29 mouse cellular contexts compared by ENCODE assay signal in genomic region chr4:58185401-58185800, GRCm38 (mm10). TPM values are rescaled to one million over a fixed set of nuclear protein-coding genes. Genes with fewer than 3 reads are reported as not detected.
DNase-seq lines count a peak whose midpoint lies in the region; ATAC-seq and TF ChIP-seq lines count a peak whose summit lies in the region.
"Had no signal": no experiment of that assay in that cellular context is flagged by ENCODE, and none has a peak within 500 bp of the region (broad histone marks: within the 10 kb centered on the region; RNA-seq: fewer than 3 reads in every experiment).

No protein-coding gene starts in this region.

- no peak overlapping the region for H3K4me3 ChIP-seq in kidney, embryonic 16.5 days (ENCODE audit: low read length)
- no peak overlapping the region for H3K4me3 ChIP-seq in stomach, embryonic 16.5 days (replicated peaks; ENCODE audit: low read length)
- no peak overlapping the region for H3K4me3 ChIP-seq in stomach, postnatal 0 days (ENCODE audit: low read depth, low read length)
- H3K4me3 ChIP-seq in embryonic fibroblast, embryonic 13.5 days (ENCODE audit: insufficient read depth, low read length): no peak overlapping the region
- no peak overlapping the region for H3K4me3 ChIP-seq in heart, embryonic 12.5 days
- H3K4me3 ChIP-seq: embryonic facial prominence, embryonic 13.5 days; forebrain, embryonic 12.5 days; heart, embryonic 10.5 days; hindbrain, embryonic 12.5 days; layer of hippocampus, adult 2 months; limb, embryonic 13.5 days; liver, embryonic 12.5 days; megakaryocyte, embryonic 14.5 days; midbrain, embryonic 12.5 days; myocyte; neural tube, embryonic 12.5 days had no signal

- H3K4me1 ChIP-seq in kidney, embryonic 16.5 days (ENCODE audit: insufficient read depth, low read length): no peaks in the 10 kb centered on the region
- peaks cover 10% of the 10 kb centered on the region for H3K4me1 ChIP-seq in stomach, embryonic 16.5 days (ENCODE audit: control insufficient read depth, insufficient read depth, low read length)
- 0 out of 2 replicates have a peak, but pooled peaks cover 2% of the 10 kb centered on the region for H3K4me1 ChIP-seq in stomach, postnatal 0 days (replicated peaks; ENCODE audit: control insufficient read depth, insufficient read depth)
- peaks cover 13% of the 10 kb centered on the region for H3K4me1 ChIP-seq in embryonic fibroblast, embryonic 13.5 days (ENCODE audit: control insufficient read depth, insufficient read depth, low read length)
- 0 out of 2 replicates have a peak, but pooled peaks cover 4% of the 10 kb centered on the region for H3K4me1 ChIP-seq in heart, embryonic 12.5 days (replicated peaks)
- H3K4me1 ChIP-seq: forebrain, embryonic 12.5 days; hindbrain, embryonic 12.5 days; limb, embryonic 13.5 days; liver, embryonic 12.5 days; megakaryocyte, embryonic 14.5 days; midbrain, embryonic 12.5 days; neural tube, embryonic 12.5 days had no signal

- no peaks in the 10 kb centered on the region for H3K36me3 ChIP-seq in kidney, embryonic 16.5 days (ENCODE audit: insufficient read depth, low read length)
- H3K36me3 ChIP-seq in stomach, embryonic 16.5 days (ENCODE audit: control insufficient read depth, insufficient read depth, low read length): no peaks in the 10 kb centered on the region
- no peaks in the 10 kb centered on the region for H3K36me3 ChIP-seq in stomach, postnatal 0 days (ENCODE audit: control insufficient read depth, insufficient read depth, low read length)
- H3K36me3 ChIP-seq in heart, embryonic 12.5 days: no peaks in the 10 kb centered on the region
- H3K36me3 ChIP-seq: embryonic facial prominence, embryonic 13.5 days; forebrain, embryonic 12.5 days; heart, embryonic 10.5 days; hindbrain, embryonic 12.5 days; limb, embryonic 13.5 days; liver, embryonic 12.5 days; midbrain, embryonic 12.5 days; neural tube, embryonic 12.5 days had no signal

- no peak for DNase-seq in kidney, adult 11 months
- no peak for DNase-seq in stomach, postnatal 0 days (ENCODE audit: low spot score)
- DNase-seq in cerebellum, adult 9-10 months: no peak
- DNase-seq: cerebellum, adult 11 months; cerebellum, adult 9-11 months; embryo, embryonic 11 days; gastrocnemius, postnatal 14 days; liver, postnatal 0 days; right cerebral cortex, adult 18-20 months; right cerebral cortex, postnatal 4 days; thymus, postnatal 14 days had no signal

- no peaks in the 10 kb centered on the region for H3K9me3 ChIP-seq in kidney, embryonic 16.5 days (ENCODE audit: low read length)
- H3K9me3 ChIP-seq in stomach, embryonic 16.5 days (replicated peaks; ENCODE audit: control insufficient read depth, low read length): no peaks in the 10 kb centered on the region
- no peaks in the 10 kb centered on the region for H3K9me3 ChIP-seq in stomach, postnatal 0 days (ENCODE audit: control insufficient read depth, low read length)
- no peaks in the 10 kb centered on the region for H3K9me3 ChIP-seq in heart, embryonic 12.5 days (replicated peaks)
- H3K9me3 ChIP-seq: embryonic facial prominence, embryonic 13.5 days; forebrain, embryonic 12.5 days; heart, embryonic 10.5 days; hindbrain, embryonic 12.5 days; limb, embryonic 13.5 days; liver, embryonic 12.5 days; megakaryocyte, embryonic 14.5 days; midbrain, embryonic 12.5 days; neural tube, embryonic 12.5 days had no signal

- no peak for TF ChIP-seq EP300 in stomach, postnatal 0 days (optimal IDR thresholded peaks at IDR 0.05)

- H3K27ac ChIP-seq in kidney, embryonic 16.5 days (ENCODE audit: low read length): peak overlapping the region; percentile 70
- H3K27ac ChIP-seq in stomach, embryonic 16.5 days (ENCODE audit: low read length): peak overlapping the region; percentile 64; the same call in 1 of the 2 replicates
- no peak overlapping the region for H3K27ac ChIP-seq in stomach, postnatal 0 days (replicated peaks)
- H3K27ac ChIP-seq in embryonic fibroblast, embryonic 13.5 days (ENCODE audit: insufficient read depth, low read length): peak overlapping the region; percentile 83
- no peak overlapping the region for H3K27ac ChIP-seq in heart, embryonic 12.5 days (ENCODE audit: poor library complexity, severe bottlenecking)
- H3K27ac ChIP-seq: embryonic facial prominence, embryonic 13.5 days; forebrain, embryonic 12.5 days; heart, embryonic 10.5 days; hindbrain, embryonic 12.5 days; hindbrain, postnatal 0 days; layer of hippocampus, adult 2 months; limb, embryonic 13.5 days; liver, embryonic 12.5 days; midbrain, embryonic 12.5 days; neural tube, embryonic 12.5 days had no signal

- H3K27me3 ChIP-seq in kidney, embryonic 16.5 days (ENCODE audit: insufficient read depth, low read length): no peaks in the 10 kb centered on the region
- H3K27me3 ChIP-seq in stomach, embryonic 16.5 days (ENCODE audit: control insufficient read depth, insufficient read depth, low read length): no peaks in the 10 kb centered on the region
- no peaks in the 10 kb centered on the region for H3K27me3 ChIP-seq in stomach, postnatal 0 days (ENCODE audit: control insufficient read depth, insufficient read depth, low read length)
- no peaks in the 10 kb centered on the region for H3K27me3 ChIP-seq in heart, embryonic 12.5 days (replicated peaks)
- H3K27me3 ChIP-seq: CH12.LX; embryonic facial prominence, embryonic 13.5 days; forebrain, embryonic 12.5 days; hindbrain, embryonic 12.5 days; limb, embryonic 13.5 days; liver, embryonic 12.5 days; megakaryocyte, embryonic 14.5 days; midbrain, embryonic 12.5 days; neural tube, embryonic 12.5 days; Patski had no signal

- no peak overlapping the region for H3K9ac ChIP-seq in kidney, embryonic 16.5 days (replicated peaks; ENCODE audit: low read length)
- no peak overlapping the region for H3K9ac ChIP-seq in stomach, embryonic 16.5 days (ENCODE audit: low read length)
- no peak overlapping the region for H3K9ac ChIP-seq in stomach, postnatal 0 days (ENCODE audit: low read length)
- no peak overlapping the region for H3K9ac ChIP-seq in heart, embryonic 12.5 days
- H3K9ac ChIP-seq: embryonic facial prominence, embryonic 13.5 days; forebrain, embryonic 12.5 days; hindbrain, embryonic 12.5 days; limb, embryonic 13.5 days; liver, embryonic 12.5 days; liver, postnatal 0 days; midbrain, embryonic 12.5 days; neural tube, embryonic 12.5 days had no signal

- WGBS in kidney, embryonic 16.5 days: 75% methylated on average over 3 of the region's 3 CpGs
- 73% methylated on average over 3 of the region's 3 CpGs for WGBS in stomach, embryonic 16.5 days
- 62% methylated on average over 3 of the region's 3 CpGs for WGBS in stomach, postnatal 0 days
- WGBS in heart, embryonic 12.5 days: 72% methylated on average over 3 of the region's 3 CpGs

- no peak overlapping the region for H3K4me2 ChIP-seq in kidney, embryonic 16.5 days (replicated peaks; ENCODE audit: low read depth, low read length)
- no peak overlapping the region for H3K4me2 ChIP-seq in stomach, embryonic 16.5 days (ENCODE audit: low read depth, low read length)
- no peak overlapping the region for H3K4me2 ChIP-seq in stomach, postnatal 0 days (replicated peaks; ENCODE audit: low read depth)
- no peak overlapping the region for H3K4me2 ChIP-seq in heart, embryonic 12.5 days
- H3K4me2 ChIP-seq: embryonic facial prominence, embryonic 13.5 days; forebrain, embryonic 12.5 days; hindbrain, embryonic 12.5 days; limb, embryonic 13.5 days; liver, embryonic 12.5 days; midbrain, embryonic 12.5 days; neural tube, embryonic 12.5 days had no signal

- no peak for TF ChIP-seq POLR2A in embryonic fibroblast, embryonic 13.5 days (IDR thresholded peaks at IDR 0.05; ENCODE audit: low read depth, low read length)

- ATAC-seq in kidney, embryonic 16.5 days (ENCODE audit: low FRiP score, low TSS enrichment): no peak
- ATAC-seq in stomach, embryonic 16.5 days (ENCODE audit: insufficient read depth, low FRiP score): no peak
- no peak for ATAC-seq in stomach, postnatal 0 days (ENCODE audit: low FRiP score, low TSS enrichment)
- no peak for ATAC-seq in heart, embryonic 12.5 days (ENCODE audit: insufficient number of reproducible peaks, low FRiP score)
- ATAC-seq: hindbrain, postnatal 0 days; liver, embryonic 12.5 days; liver, postnatal 0 days had no signal

- no peak for TF ChIP-seq CTCF in stomach, postnatal 0 days (IDR thresholded peaks at IDR 0.05; ENCODE audit: low read depth)
- no peak for TF ChIP-seq CTCF in embryonic fibroblast, embryonic 13.5 days (IDR thresholded peaks at IDR 0.05; ENCODE audit: borderline replicate concordance, insufficient read depth, low read length)

RNA-seq across cellular contexts. Expression of gene Svep1, which starts 21.3 kb away (rescaled TPM):
- polyA plus RNA-seq in kidney, embryonic 16.5 days (2015; fragmentation: Nextera tagmentation; extraction: Ambion mirVana): 3.1 and 3.6 TPM in 2 replicates
- polyA plus RNA-seq in stomach, embryonic 16.5 days (2015; fragmentation: Nextera tagmentation; extraction: Ambion mirVana): 5.3 and 5.7 TPM in 2 replicates
- 2.4 and 2.6 TPM in 2 replicates for polyA plus RNA-seq in stomach, postnatal 0 days (2015; fragmentation: Nextera tagmentation; extraction: Ambion mirVana)
- polyA plus RNA-seq in embryonic fibroblast, embryonic 13.5 days (2011; ENCODE audit: insufficient read length, low read depth, missing spikeins): 82.5 and 85.8 TPM in 2 replicates
- polyA plus RNA-seq in heart, embryonic 12.5 days (2016; fragmentation: Nextera tagmentation; extraction: Ambion mirVana): 2.3 and 3.0 TPM in 2 replicates

Comparison
In these comparisons a context has a peak if more than half of its experiments do, and no peak if none do; other contexts are left out.
1. H3K27ac ChIP-seq: peak in kidney, embryonic 16.5 days (single experiment), stomach, embryonic 16.5 days (single experiment) and embryonic fibroblast, embryonic 13.5 days (single experiment); none in stomach, postnatal 0 days (single experiment) and heart, embryonic 12.5 days (single experiment).
2. RNA of gene Svep1, which starts 21.3 kb away (polyA plus RNA-seq): 82.5 to 85.8 TPM in embryonic fibroblast, embryonic 13.5 days; 5.3 to 5.7 TPM in stomach, embryonic 16.5 days, 3.1 to 3.6 TPM in kidney, embryonic 16.5 days, 2.4 to 2.6 TPM in stomach, postnatal 0 days and 2.3 to 3.0 TPM in heart, embryonic 12.5 days; every median in the first group is over 10 times any median in the second.